Mouse (Mus musculus) large intestine, adult 2 months (tissue): ENCODE results near the gene Nkd2. TPM values are rescaled to one million over a fixed set of nuclear protein-coding genes. Genes with fewer than 3 reads are reported as not detected.

Experiments
- DNase-seq: peaks from one replicate; pipeline ENCODE4 v3.0.0-alpha.2; 2012; ENCODE audit warnings: low read depth, low spot score
- WGBS: fragments of 180-500 bp; shearing (Covaris S2); methylation state at CpG from one replicate; pipeline ENCODE4 v1.1.7; 2018; 5-methylcytosine and 5-hydroxymethylcytosine counted together
- polyA plus RNA-seq: library from polyadenylated mRNA; depleted of rRNA; stranded (reverse); fragments of >200 nt; gene quantifications from 2 replicates; pipeline ENCODE4 v1.2.3, GENCODE M21; 2012; rRNA removed

Gene Nkd2
- polyA plus RNA-seq: 14.6 and 17.4 TPM in 2 replicates

DNA sequence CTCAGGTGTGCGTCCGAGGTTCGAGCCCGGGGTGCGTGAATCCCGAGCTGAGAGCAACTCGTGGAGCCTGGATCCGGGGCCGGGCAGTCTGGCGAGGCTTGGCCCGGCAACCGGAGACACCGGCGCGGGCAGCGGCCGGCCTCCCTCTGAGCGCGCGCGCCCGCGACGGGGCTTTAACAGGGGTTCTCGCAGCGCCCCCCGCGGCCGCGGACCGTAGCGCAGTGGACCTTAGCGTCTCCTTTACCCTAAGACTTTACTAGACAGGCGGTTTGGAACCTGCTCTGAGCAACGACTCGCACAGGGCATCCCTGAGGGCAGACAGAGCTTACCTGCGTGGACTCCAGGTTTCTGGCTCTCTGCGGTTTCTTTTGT is at the start of gene Nkd2:
Gene Nkd2, minus strand, starts transcription at position 167 of the 372 bp plus-strand sequence.
- under 1% methylated on average over 38 of the region's 38 CpGs for WGBS

DNA sequence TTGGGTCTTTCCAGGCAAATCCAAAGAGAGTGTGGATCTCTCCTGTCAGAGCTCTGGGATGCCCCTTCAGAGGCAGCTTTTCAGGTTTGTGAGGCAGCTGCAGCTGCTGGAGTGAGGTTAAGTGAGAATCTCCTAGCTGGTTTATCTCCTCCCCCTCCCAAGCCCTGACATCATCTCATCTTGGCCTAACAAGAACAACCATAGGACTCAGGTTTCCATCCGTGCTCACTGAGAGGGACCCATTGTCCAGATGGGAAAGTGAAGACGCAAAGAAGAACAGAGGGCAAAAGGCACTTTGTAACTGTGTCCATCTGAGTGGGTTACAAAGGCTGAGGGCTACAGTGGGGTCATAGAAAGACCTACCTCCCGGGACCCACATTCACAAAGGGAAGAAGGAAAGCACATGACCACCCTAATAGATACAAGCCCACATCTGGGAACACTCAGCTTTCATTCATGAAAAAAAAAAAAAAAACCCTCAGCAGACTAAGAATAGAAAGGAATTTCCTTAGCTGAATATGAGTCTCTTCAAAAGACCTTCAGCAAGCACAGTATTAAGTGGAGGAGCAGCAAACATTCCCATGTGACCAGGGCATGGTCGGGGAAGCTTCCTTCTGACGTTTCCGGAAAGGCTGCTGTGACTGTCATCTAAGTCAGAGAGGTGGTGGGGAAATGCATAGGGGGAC is 45.2 kb upstream of the Nkd2 start:
- WGBS: 53% methylated on average over 6 of the region's 6 CpGs

More for the DNA sequence above, at the start of gene Nkd2:
- peak; percentile 13 for DNase-seq

GRCm38 (mm10) chr13:73887415-73887874 is 40.0 kb upstream of the Nkd2 start:
- 66% methylated on average over 4 of the region's 4 CpGs for WGBS
- no peak for DNase-seq

More for the DNA sequence above, 45.2 kb upstream of the Nkd2 start:
- DNase-seq: no peak

GRCm38 (mm10) chr13:73886601-73887000 is 39.2 kb upstream of the Nkd2 start:
- 75% methylated on average over 5 of the region's 5 CpGs for WGBS
- no peak for DNase-seq

GRCm38 (mm10) chr13:73886066-73886465 is 38.6 kb upstream of the Nkd2 start:
- WGBS: 48% methylated on average over 4 of the region's 4 CpGs
- no peak for DNase-seq

DNA sequence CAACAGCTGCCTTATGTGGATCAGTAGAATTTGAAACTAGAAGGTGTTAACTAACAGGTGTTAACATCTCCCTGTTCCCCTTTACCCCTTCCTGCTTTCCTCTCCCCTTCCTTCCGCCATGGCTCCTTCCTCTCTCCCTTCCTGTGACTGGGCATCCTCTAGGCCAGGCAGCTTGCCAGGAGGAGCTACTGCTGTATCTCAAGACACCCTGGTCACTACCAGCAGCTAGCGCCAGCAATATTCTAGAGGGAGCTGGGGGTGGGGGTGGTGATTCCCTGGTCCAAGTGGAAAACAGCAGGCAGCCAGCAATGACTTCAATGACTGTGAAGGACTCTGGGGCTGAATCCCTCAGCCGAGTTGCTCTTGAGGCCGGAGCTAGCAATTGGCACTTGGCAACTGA is 38.2 kb upstream of the Nkd2 start:
- no peak for DNase-seq
- WGBS: 59% methylated on average over 4 of the region's 4 CpGs

DNA sequence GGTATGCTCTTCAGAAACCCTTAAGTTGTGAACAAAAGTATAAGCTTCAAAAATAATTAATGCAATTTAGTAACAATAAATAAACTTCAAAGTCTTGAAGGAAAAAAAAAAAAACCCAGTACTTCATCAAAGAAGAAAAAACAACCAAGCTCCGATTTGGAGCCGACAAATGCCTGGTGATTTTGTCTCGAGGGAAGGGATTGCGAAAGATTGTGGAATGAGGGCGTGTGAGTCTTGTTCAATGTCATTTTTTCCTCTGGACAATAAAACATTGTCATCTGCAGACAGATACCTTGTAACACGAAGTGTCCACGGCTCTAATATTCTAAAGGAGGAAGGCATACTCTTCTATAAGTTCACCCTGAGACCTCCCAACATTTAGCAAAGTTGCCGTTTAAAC is 33.9 kb upstream of the Nkd2 start:
- 31% methylated on average over 8 of the region's 8 CpGs for WGBS

GRCm38 (mm10) chr13:73879824-73880223 is 32.4 kb upstream of the Nkd2 start:
- 84% methylated on average over 5 of the region's 5 CpGs for WGBS
- DNase-seq: no peak

More for the DNA sequence above, 33.9 kb upstream of the Nkd2 start:
- DNase-seq: no peak

DNA sequence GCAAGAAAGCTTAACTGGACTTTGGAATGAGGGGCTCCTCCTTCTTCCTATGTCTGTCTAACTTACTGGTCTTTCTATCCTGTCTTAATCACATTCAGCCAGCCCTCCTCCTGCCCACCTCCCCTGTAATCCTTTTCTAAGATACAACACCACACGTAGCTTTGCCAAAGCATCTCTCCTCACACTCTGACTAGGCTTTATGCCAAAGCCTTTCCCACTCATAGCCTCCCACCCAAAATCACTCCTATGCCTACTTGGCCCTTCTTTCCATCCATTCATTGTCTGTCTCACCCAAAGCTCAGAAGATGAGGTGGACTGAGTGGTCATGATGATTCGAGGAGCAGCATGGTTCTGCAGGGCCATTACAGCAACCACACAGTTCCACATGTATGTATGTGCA is 24.7 kb upstream of the Nkd2 start:
- WGBS: 73% methylated on average over 2 of the region's 2 CpGs
- DNase-seq: no peak

GRCm38 (mm10) chr13:73846589-73847464 is 604 bp downstream of the Nkd2 start:
- no peak for DNase-seq
- WGBS: 2% methylated on average over 62 of the region's 65 CpGs

GRCm38 (mm10) chr13:73842696-73843095 is 4.7 kb downstream of the Nkd2 start:
- no peak for DNase-seq

GRCm38 (mm10) chr13:73839740-73840139 is 7.7 kb downstream of the Nkd2 start:
- WGBS: 82% methylated on average over 4 of the region's 4 CpGs
- DNase-seq: no peak

- WGBS: 81% methylated on average over 11 of the region's 11 CpGs
- DNase-seq: no peak
Observed at GRCm38 (mm10) chr13:73839137-73839548, 8.3 kb downstream of the Nkd2 start.

DNA sequence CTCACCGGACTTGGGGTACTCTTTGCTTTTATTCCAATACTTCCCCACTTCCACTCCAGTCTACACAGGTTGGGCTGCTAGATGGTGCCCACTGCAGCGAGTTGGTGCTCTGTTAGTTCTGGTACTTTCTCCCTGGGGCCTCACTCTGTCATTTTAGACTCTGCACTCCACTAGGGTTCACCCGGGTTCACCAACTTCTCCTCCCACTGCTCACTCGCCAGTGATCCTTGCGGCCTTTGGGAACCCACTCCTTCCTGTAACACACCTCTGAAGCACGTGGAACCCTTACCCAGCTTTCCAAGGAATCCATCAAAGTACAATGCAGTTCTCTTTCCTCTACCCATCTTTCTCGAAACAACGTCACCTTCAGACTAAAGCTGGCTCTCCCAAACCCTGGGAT is 9.7 kb downstream of the Nkd2 start:
- DNase-seq: no peak
- 62% methylated on average over 8 of the region's 8 CpGs for WGBS

GRCm38 (mm10) chr13:73836491-73836890 is 10.9 kb downstream of the Nkd2 start:
- DNase-seq: no peak
- 59% methylated on average over 6 of the region's 6 CpGs for WGBS

GRCm38 (mm10) chr13:73835791-73836190 is 11.6 kb downstream of the Nkd2 start:
- no peak for DNase-seq
- WGBS: 27% methylated on average over 4 of the region's 4 CpGs

GRCm38 (mm10) chr13:73833809-73834208 is 13.6 kb downstream of the Nkd2 start:
- 57% methylated on average over 12 of the region's 12 CpGs for WGBS
- DNase-seq: no peak

DNA sequence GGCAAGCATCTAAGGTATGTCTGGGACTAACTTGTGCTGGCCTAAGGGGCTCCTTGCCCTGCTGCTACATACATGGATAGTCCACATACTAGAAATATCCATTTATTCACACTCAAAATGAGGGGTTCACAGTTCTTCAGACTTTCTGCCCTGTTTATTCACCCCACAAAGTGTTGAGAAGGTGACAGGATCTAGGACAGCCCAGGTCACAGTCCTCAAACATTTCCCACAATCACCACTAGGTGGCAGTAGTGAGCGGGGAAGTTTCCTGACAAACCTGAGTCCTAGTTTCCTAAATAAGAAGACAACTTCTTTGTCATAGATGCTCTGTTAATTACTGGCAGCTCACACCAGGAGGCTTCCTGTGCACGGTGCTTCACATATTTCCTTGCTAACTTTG is 15.9 kb downstream of the Nkd2 start:
- WGBS: 0% methylated on average over 2 of the region's 2 CpGs
- DNase-seq: peak; percentile 36

DNA sequence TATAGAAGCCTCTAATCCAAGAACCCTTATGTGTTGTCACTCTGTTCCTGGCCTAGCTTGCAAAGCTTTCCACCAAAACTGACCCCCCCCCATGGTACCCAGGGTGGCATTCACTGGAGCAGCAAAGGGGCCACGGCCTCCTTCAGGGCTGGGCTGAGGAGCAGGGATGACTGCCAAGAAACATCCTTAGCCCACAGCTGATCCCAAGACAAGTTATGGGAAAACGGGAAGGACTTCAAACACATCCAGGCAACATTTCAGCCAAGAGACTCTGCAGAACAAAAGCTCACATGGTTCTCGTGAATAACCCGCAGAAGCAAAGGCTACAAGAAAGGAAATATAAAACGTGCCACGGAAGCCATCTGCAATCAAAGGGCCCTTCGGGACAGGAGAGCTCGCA is 20.2 kb downstream of the Nkd2 start:
- DNase-seq: no peak
- WGBS: 61% methylated on average over 8 of the region's 8 CpGs

DNA sequence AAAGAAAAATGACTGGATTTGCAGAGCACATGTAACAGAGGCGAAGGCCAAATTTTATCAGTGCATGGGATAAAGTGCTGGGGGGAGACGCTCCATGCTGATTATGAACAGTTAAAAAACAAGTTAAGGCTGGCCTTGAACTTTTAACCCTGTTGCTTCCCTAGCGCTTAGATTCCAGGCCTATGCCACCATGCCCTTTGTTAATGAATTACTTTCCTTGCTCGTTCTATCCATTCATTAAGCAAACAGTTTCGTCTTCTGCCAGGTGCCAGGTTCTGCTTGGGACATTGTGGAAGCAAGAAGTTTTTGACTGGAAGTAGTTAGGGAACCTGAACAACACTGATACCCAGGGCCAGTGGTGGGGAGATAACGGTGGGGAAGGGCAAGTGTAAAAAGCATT is 23.7 kb downstream of the Nkd2 start:
- no peak for DNase-seq
- WGBS: 36% methylated on average over 6 of the region's 6 CpGs
